Mouse (Mus musculus) ES-Bruce4 (cell line): ENCODE results near the gene Gm11077.

ENCODE experiments used
- CTCF ChIP-seq: IDR thresholded peaks from one replicate; pipeline ENCODE4 v1.8.1; 2011; ENCODE audit warnings: low read depth, low read length
- EP300 ChIP-seq: IDR thresholded peaks from 2 replicates; pipeline ENCODE4 v1.6.1; 2011; ENCODE audit warnings: low read depth, low read length; ENCODE audit not compliant: insufficient read depth
- POLR2A ChIP-seq: IDR thresholded peaks from one replicate; pipeline ENCODE4 v1.8.1; 2011; ENCODE audit warnings: low read length; ENCODE audit not compliant: insufficient read depth

DNA sequence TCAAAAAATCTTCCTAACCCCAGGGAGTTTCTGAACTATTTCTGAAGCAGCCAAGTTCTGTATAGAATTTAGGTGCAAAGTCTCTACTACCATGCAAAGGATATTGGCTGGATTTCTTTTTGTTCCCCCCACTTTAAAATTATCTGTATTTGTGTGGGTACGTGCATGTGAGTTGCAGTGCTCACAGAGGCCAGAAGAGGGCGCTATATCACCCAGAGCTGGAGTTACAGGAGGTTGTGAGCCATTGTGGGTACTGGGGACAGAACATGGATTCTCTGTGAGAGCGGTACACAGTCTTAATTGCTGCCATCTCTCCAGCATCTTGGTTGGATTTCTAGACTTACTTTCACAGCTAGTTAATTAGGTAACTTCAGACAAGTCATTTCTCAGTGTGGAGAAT is 69.8 kb downstream of the Gm11077 start:
- peak; percentile 53 for TF ChIP-seq CTCF
- no peak for TF ChIP-seq POLR2A
- TF ChIP-seq EP300 = no peak
